Mouse (Mus musculus) liver, embryonic 14.5 days (tissue): ENCODE results near the gene Zbtb25. TPM values are rescaled to one million over a fixed set of nuclear protein-coding genes. Genes with fewer than 3 reads are reported as not detected.
A peak's percentile ranks its signal among the peaks of the same experiment; 100 is the strongest.

Experiments used
- ATAC-seq: fragments of 200-750 bp; cut with Nextera tagmentation; 2 replicates; pipeline ENCODE4 v1.8.0; 2017; ENCODE audit warnings: moderate number of reproducible peaks, mild to moderate bottlenecking, moderate library complexity; ENCODE audit not compliant: insufficient read depth
- DNase-seq, 3 experiments: peaks; one replicate each; pipeline ENCODE4 v3.0.0-alpha.2; 2012 to 2013; ENCODE audit warnings: low read depth in 3 of 3, low spot score in 3 of 3
- H3K27ac ChIP-seq: fragments of 300-500 bp; sonication (generic); 2 replicates; pipeline ENCODE4 v1.5.1; 2014; ENCODE audit warnings: moderate library complexity, mild to moderate bottlenecking, control low read depth, inconsistent platforms
- H3K27me3 ChIP-seq: fragments of 300-500 bp; sonication (generic); 2 replicates; pipeline ENCODE4 v1.6.1; 2014; ENCODE audit warnings: mild to moderate bottlenecking, low read length, moderate library complexity; ENCODE audit not compliant: control insufficient read depth, insufficient read depth
- H3K36me3 ChIP-seq: fragments of 300-500 bp; sonication (generic); replicated peaks from 2 replicates; pipeline ENCODE4 v1.6.1; 2014; ENCODE audit warnings: low read depth; ENCODE audit not compliant: control insufficient read depth, insufficient read depth
- H3K4me1 ChIP-seq, 2 experiments: fragments of 200-500 bp in 1 of 2; fragments of 300-500 bp in 1 of 2; sonication (generic) in 1 of 2; replicated peaks; 2 replicates each; pipeline ENCODE4 v1.6.1; 2012 to 2014; ENCODE audit warnings: antibody characterized with exemption in 1 of 2, inconsistent platforms in 1 of 2, low read length in 1 of 2; ENCODE audit not compliant: control insufficient read depth in 2 of 2, insufficient read depth in 2 of 2
- H3K4me2 ChIP-seq: fragments of 300-500 bp; sonication (generic); 2 replicates; pipeline ENCODE4 v1.6.1; 2014; ENCODE audit warnings: low read depth, mild to moderate bottlenecking, control low read depth, moderate library complexity
- H3K4me3 ChIP-seq, 2 experiments: fragments of 200-500 bp in 1 of 2; fragments of 300-500 bp in 1 of 2; sonication (generic) in 1 of 2; 2 replicates each; pipeline ENCODE4 v1.5.1; 2012 to 2014; ENCODE audit warnings: low read depth in 2 of 2, low read length in 2 of 2, mild to moderate bottlenecking in 2 of 2, control low read depth in 1 of 2, inconsistent platforms in 1 of 2, moderate library complexity in 1 of 2; ENCODE audit not compliant: insufficient read depth in 1 of 2
- H3K9ac ChIP-seq: fragments of 300-500 bp; sonication (generic); replicated peaks from 2 replicates; pipeline ENCODE4 v1.6.1; 2014; ENCODE audit warnings: mild to moderate bottlenecking, control low read depth, moderate library complexity
- H3K9me3 ChIP-seq: fragments of 300-500 bp; sonication (generic); 2 replicates; pipeline ENCODE4 v1.6.1; 2016; ENCODE audit warnings: low read length, mixed read lengths; ENCODE audit not compliant: control insufficient read depth
- CTCF ChIP-seq: IDR thresholded peaks from 2 replicates; pipeline ENCODE4 v1.5.1; 2016; ENCODE audit warnings: antibody characterized with exemption, low read depth, control low read depth
- EP300 ChIP-seq: IDR thresholded peaks from 2 replicates; pipeline ENCODE4 v1.6.1; 2016; ENCODE audit warnings: antibody characterized with exemption, low read depth
- WGBS: fragments of 180-500 bp; shearing (Covaris S2); extraction: QIAGEN DNeasy Blood & Tissue Kit; methylation state at CpG from one replicate; pipeline ENCODE4 v1.1.7; 2014; ENCODE audit not compliant: insufficient replicate concordance; 5-methylcytosine and 5-hydroxymethylcytosine counted together
- polyA plus RNA-seq, 2 experiments: library from polyadenylated mRNA; depleted of rRNA in 1 of 2; stranded (reverse) in 1 of 2; unstranded in 1 of 2; fragments of >200 nt; fragmentation: Nextera tagmentation in 1 of 2; extraction: Ambion mirVana in 1 of 2; gene quantifications; 2 replicates each; pipeline versions ENCODE4 v1.2.1 to v1.2.3; 2012 to 2014

The Zbtb25 gene
- polyA plus RNA-seq, 2 experiments = 5.1 to 7.2 TPM

DNA sequence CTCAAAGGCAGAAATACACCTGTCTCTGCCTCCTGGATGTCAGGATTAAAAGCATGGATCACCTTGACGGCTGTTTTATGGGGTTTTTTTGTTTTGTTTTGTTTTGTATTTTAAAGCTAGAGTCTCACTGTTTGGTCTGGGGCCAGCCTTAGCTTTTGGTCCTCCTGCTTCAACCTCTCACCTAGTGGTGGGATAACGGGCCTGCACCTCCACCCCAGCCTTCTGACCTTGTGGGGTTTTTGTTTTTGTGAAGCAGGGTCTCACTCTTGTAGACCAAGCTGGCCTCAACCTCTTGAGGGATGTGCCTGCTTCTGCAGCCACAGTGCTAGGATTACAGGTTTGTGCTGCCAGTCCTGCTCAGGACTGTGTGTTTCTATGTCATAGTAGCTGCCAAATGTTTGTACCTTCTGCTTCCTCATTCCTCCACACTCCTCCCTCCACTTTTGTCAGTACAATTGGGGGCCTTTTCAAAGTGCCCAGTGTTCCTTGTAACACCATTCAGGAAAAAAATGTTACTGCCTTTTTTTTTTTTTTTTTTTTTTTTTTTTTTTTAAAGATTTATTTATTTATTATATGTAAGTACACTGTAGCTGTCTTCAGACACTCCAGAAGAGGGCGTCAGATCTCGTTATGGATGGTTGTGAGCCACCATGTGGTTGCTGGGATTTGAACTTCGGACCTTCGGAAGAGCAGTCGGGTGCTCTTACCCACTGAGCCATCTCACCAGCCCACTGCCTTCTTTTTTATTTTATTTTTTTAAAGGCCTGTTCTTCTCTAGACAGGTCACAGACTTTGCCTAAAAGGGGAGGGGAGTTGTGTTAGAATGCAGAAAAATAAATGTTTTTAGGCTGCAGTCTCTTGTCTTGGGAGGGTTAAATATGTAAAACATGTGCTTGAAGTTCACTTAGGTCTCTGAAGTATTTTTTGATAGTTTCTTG, 3.7 kb upstream of the Zbtb25 start:
- Histone ChIP-seq H3K4me3 (peak overlapping the region in 1 of 2 experiments; percentile 98; a peak in 2 of 4 replicates), H3K27ac (peak overlapping the region; percentile 53), H3K4me1 (peaks cover 51 to 55% of the 10 kb centered on the region in 2 experiments), H3K9me3 (no peaks in the 10 kb centered on the region), H3K36me3 (no peaks in the 10 kb centered on the region; the same call in 1 of the 2 replicates), H3K4me2 (peak overlapping the region; percentile 99), H3K9ac (peak overlapping the region; percentile 99), H3K27me3 (no peaks in the 10 kb centered on the region)
- WGBS = 65% methylated on average over 5 of the region's 7 CpGs
- TF ChIP-seq EP300 (no peak), CTCF (peak; percentile 74)
- DNase-seq = no peak
- ATAC-seq = no peak

GRCm38 (mm10) chr12:76372046-76372445, 2.6 kb upstream of the Zbtb25 start:
- ATAC-seq (no peak), DNase-seq (no peak)
- Histone ChIP-seq H3K9me3 (no peaks in the 10 kb centered on the region), H3K4me2 (peak overlapping the region; percentile 99), H3K27me3 (no peaks in the 10 kb centered on the region), H3K27ac (peak overlapping the region; percentile 77), H3K4me3 (peak overlapping the region; percentile 90 to 98), H3K36me3 (no peaks in the 10 kb centered on the region; the same call in 1 of the 2 replicates), H3K4me1 (peaks cover 54 to 57% of the 10 kb centered on the region in 2 experiments), H3K9ac (peak overlapping the region; percentile 99)
- WGBS = 22% methylated on average over 7 of the region's 7 CpGs
- TF ChIP-seq EP300 = no peak
- TF ChIP-seq CTCF = no peak

GRCm38 (mm10) chr12:76370831-76371571, 1.6 kb upstream of the Zbtb25 start:
- no peaks in the 10 kb centered on the region for H3K36me3 ChIP-seq
- peaks cover 53 to 56% of the 10 kb centered on the region in 2 experiments for H3K4me1 ChIP-seq
- peak overlapping the region; percentile 90 to 98 for H3K4me3 ChIP-seq
- ATAC-seq (peak; percentile 62), DNase-seq (peak in 2 of 3 experiments; percentile 57 to 64)
- peak overlapping the region; percentile 99 for H3K4me2 ChIP-seq
- H3K27ac ChIP-seq = peak overlapping the region; percentile 77
- H3K27me3 ChIP-seq = no peaks in the 10 kb centered on the region
- TF ChIP-seq EP300 = 0 out of 2 replicates have a peak, but pooled peaks have one; percentile 7
- peak; percentile 21; the same call in 1 of the 2 replicates for TF ChIP-seq CTCF
- WGBS = 1% methylated on average over 58 of the region's 63 CpGs
- no peaks in the 10 kb centered on the region for H3K9me3 ChIP-seq
- peak overlapping the region; percentile 99 for H3K9ac ChIP-seq

- under 1% methylated on average over 74 of the region's 99 CpGs for WGBS
- ATAC-seq (peak; percentile 53), DNase-seq (peak in 2 of 3 experiments; percentile 52 to 60)
- Histone ChIP-seq H3K4me1 (peaks cover 49 to 52% of the 10 kb centered on the region in 2 experiments), H3K4me2 (peak within 1 kb of the TSS; percentile 99), H3K36me3 (no peaks in the 10 kb centered on the region), H3K4me3 (peak within 1 kb of the TSS; percentile 90 to 98), H3K9ac (peak within 1 kb of the TSS; percentile 99), H3K27me3 (no peaks in the 10 kb centered on the region), H3K27ac (peak within 1 kb of the TSS; percentile 77), H3K9me3 (no peaks in the 10 kb centered on the region)
- TF ChIP-seq EP300 = no peak
- TF ChIP-seq CTCF = no peak
These were observed 802 bp upstream of the Zbtb25 start, which contains the start of gene Zbtb1 for GRCm38 (mm10) chr12:76369978-76370830. Zbtb1 (plus strand) TSS chr12:76370266.
